Mouse (Mus musculus): Measurements from ENCODE around the gene Cluh. TPM values are rescaled to one million over a fixed set of nuclear protein-coding genes. Genes with fewer than 3 reads are reported as not detected.

Gene Cluh
- polyA plus RNA-seq, 1 experiment = 43.2 TPM

DNA sequence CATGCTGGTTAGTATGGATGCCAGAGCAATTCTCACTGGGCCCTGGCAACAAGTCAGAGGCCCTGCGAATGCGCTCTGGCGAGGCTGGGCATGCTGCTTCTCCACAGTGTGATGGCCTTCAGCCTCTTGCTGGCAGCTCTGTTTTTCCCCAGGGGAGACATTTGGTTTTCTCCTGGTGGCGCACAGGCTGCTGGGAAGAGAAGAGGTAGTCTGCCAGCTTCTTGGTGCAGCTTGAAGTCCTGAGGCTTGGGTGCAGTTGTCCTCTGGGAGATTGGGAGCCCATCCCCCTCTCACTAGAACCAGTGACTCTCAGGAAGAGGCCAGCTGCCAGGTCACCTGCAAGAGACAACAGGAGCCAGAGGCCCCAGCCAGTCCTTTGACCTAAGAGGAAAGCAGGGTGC, 3.5 kb downstream of the Cluh start:
- no peaks in the 10 kb centered on the region for H3K27me3 ChIP-seq (ENCODE audit: control insufficient read depth, insufficient read depth, low read length)
- H3K36me3 ChIP-seq (ENCODE audit: control insufficient read depth, insufficient read depth, low read length) = peaks cover 5% of the 10 kb centered on the region
- no peak for TF ChIP-seq POLR2A (IDR thresholded peaks at IDR 0.05; ENCODE audit: control insufficient read depth, extremely low read depth, insufficient read depth, low read length, poor library complexity)
- no peak for TF ChIP-seq CTCF (IDR thresholded peaks at IDR 0.05; ENCODE audit: borderline replicate concordance, control insufficient read depth, extremely low read depth, insufficient read depth, low read length, poor library complexity)
- WGBS = 96% methylated on average over 4 of the region's 4 CpGs
- no peak overlapping the region for H3K4me3 ChIP-seq (ENCODE audit: control insufficient read depth, insufficient read depth, low read length)
- H3K27ac ChIP-seq (ENCODE audit: control insufficient read depth, insufficient read depth, low read length) = no peak overlapping the region
- peaks cover 15% of the 10 kb centered on the region for H3K4me1 ChIP-seq (replicated peaks; ENCODE audit: control insufficient read depth, insufficient read depth, low read length)
- DNase-seq = no peak

DNA sequence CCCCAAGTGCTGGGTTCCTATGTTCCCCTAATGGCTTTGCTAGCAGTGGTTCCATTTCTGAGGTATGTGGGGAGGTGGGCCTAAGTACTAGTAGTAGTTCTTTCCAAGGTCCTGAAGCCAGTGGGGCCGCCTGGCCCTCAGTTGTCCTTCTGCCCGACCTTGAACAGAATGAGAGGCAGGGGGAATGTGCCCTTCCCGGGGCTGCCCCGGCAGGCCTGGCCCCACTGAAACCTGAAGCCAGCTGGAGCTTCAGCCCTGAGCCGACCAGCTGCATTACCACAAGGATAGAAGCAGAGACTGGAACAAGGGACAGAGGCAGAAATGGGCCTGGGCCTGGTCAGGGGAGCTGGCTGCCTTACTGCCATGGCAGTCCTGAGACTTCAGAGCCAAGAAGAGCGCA, 4.1 kb downstream of the Cluh start:
- H3K4me1 ChIP-seq (replicated peaks; ENCODE audit: control insufficient read depth, insufficient read depth, low read length) = peaks cover 15% of the 10 kb centered on the region
- no peak for DNase-seq
- no peak overlapping the region for H3K27ac ChIP-seq (ENCODE audit: control insufficient read depth, insufficient read depth, low read length)
- no peak overlapping the region for H3K4me3 ChIP-seq (ENCODE audit: control insufficient read depth, insufficient read depth, low read length)
- TF ChIP-seq POLR2A (IDR thresholded peaks at IDR 0.05; ENCODE audit: control insufficient read depth, extremely low read depth, insufficient read depth, low read length, poor library complexity) = no peak
- TF ChIP-seq CTCF (IDR thresholded peaks at IDR 0.05; ENCODE audit: borderline replicate concordance, control insufficient read depth, extremely low read depth, insufficient read depth, low read length, poor library complexity) = no peak
- H3K36me3 ChIP-seq (ENCODE audit: control insufficient read depth, insufficient read depth, low read length) = peaks cover 11% of the 10 kb centered on the region
- H3K27me3 ChIP-seq (ENCODE audit: control insufficient read depth, insufficient read depth, low read length) = no peaks in the 10 kb centered on the region
- WGBS = 85% methylated on average over 6 of the region's 6 CpGs

DNA sequence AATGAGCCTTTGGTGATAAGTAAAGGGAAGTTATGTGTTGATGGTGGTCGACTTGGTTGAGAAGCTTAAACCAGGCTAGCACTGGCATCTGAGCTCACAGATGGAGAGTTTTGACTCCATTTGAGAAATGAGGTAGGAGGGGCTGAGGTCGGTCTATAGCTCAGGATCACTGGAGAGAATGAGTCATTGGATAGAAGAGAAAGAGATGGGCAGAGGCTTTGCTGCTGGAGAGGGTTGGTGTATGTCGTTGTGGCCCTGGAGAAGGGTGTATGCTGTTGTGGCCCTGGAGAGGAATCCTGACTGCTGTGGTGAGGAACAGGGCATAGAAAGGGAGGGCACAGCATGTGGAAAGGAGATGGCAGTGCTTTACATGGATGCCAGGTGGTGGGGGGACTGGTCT, 6.6 kb downstream of the Cluh start:
- Histone ChIP-seq H3K27me3 (ENCODE audit: control insufficient read depth, insufficient read depth, low read length) (no peaks in the 10 kb centered on the region), H3K4me3 (ENCODE audit: control insufficient read depth, insufficient read depth, low read length) (no peak overlapping the region), H3K36me3 (ENCODE audit: control insufficient read depth, insufficient read depth, low read length) (peaks cover 26% of the 10 kb centered on the region), H3K4me1 (replicated peaks; ENCODE audit: control insufficient read depth, insufficient read depth, low read length) (no peaks in the 10 kb centered on the region), H3K27ac (ENCODE audit: control insufficient read depth, insufficient read depth, low read length) (no peak overlapping the region)
- WGBS = 75% methylated on average over 3 of the region's 3 CpGs
- no peak for DNase-seq
- TF ChIP-seq CTCF (IDR thresholded peaks at IDR 0.05; ENCODE audit: borderline replicate concordance, control insufficient read depth, extremely low read depth, insufficient read depth, low read length, poor library complexity) (no peak), POLR2A (IDR thresholded peaks at IDR 0.05; ENCODE audit: control insufficient read depth, extremely low read depth, insufficient read depth, low read length, poor library complexity) (no peak)

DNA sequence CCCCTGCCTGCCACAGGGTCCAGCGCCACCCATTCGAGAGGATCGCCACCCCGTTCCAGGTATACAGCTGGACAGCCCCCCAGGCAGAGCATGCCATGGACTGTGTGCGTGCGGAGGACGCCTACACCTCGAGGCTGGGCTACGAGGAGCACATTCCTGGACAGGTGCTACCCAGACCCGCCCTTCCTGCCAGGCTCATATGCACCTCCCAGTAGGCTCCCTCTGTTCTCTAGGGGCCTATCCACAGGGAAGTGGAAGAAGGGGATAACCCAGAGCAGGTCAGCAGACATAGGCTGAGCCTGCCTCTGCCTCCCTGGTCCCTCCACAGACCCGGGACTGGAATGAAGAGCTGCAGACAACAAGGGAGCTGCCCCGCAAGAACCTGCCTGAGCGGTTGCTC, 11.0 kb downstream of the Cluh start:
- peaks cover 9% of the 10 kb centered on the region; the same call in 1 of the 2 replicates for H3K4me1 ChIP-seq (replicated peaks; ENCODE audit: control insufficient read depth, insufficient read depth, low read length)
- no peak overlapping the region for H3K4me3 ChIP-seq (ENCODE audit: control insufficient read depth, insufficient read depth, low read length)
- DNase-seq = no peak
- no peak overlapping the region for H3K27ac ChIP-seq (ENCODE audit: control insufficient read depth, insufficient read depth, low read length)
- no peak for TF ChIP-seq CTCF (IDR thresholded peaks at IDR 0.05; ENCODE audit: borderline replicate concordance, control insufficient read depth, extremely low read depth, insufficient read depth, low read length, poor library complexity)
- no peaks in the 10 kb centered on the region for H3K27me3 ChIP-seq (ENCODE audit: control insufficient read depth, insufficient read depth, low read length)
- H3K36me3 ChIP-seq (ENCODE audit: control insufficient read depth, insufficient read depth, low read length) = peaks cover 26% of the 10 kb centered on the region
- 97% methylated on average over 13 of the region's 13 CpGs for WGBS

DNA sequence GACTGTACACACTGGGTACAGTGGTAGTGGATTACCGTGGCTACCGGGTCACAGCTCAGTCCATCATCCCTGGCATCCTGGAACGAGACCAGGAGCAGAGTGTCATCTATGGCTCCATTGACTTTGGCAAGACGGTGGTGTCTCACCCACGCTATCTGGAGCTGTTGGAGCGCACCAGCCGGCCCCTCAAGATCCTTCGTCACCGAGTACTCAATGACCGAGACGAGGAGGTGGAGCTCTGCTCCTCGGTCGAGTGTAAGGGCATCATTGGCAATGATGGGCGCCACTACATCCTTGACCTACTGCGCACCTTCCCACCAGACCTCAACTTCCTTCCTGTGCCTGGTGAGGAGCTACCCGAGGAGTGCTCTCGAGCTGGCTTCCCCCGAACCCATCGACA, 12.3 kb downstream of the Cluh start:
- 56% methylated on average over 19 of the region's 19 CpGs for WGBS
- TF ChIP-seq CTCF (IDR thresholded peaks at IDR 0.05; ENCODE audit: borderline replicate concordance, control insufficient read depth, extremely low read depth, insufficient read depth, low read length, poor library complexity) (no peak), POLR2A (IDR thresholded peaks at IDR 0.05; ENCODE audit: control insufficient read depth, extremely low read depth, insufficient read depth, low read length, poor library complexity) (no peak)
- no peak overlapping the region for H3K4me3 ChIP-seq (ENCODE audit: control insufficient read depth, insufficient read depth, low read length)
- H3K4me1 ChIP-seq (replicated peaks; ENCODE audit: control insufficient read depth, insufficient read depth, low read length) = peaks cover 9% of the 10 kb centered on the region; the same call in 1 of the 2 replicates
- no peak for DNase-seq
- H3K27ac ChIP-seq (ENCODE audit: control insufficient read depth, insufficient read depth, low read length) = no peak overlapping the region
- no peaks in the 10 kb centered on the region for H3K27me3 ChIP-seq (ENCODE audit: control insufficient read depth, insufficient read depth, low read length)
- H3K36me3 ChIP-seq (ENCODE audit: control insufficient read depth, insufficient read depth, low read length) = peaks cover 26% of the 10 kb centered on the region

DNA sequence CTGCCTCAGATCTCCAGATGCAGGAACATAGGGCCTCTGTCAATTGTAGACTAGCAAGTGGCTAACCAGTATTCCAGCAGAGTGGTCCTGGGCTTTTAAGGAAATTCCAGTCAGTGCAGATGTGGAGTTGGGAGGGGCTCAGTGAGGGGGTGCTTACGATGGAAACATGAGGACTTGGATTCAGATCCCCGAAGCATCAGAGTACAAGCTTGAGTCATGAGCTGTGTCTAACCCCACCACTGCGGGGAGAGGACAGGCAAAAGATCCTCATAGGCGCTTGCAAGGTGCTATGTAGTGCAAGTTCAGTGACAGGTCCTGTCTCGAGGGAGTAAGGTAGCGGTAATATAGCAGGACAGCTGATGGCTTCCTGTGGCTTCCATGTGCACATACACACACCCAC, 12.9 kb downstream of the Cluh start:
- peaks cover 24% of the 10 kb centered on the region for H3K36me3 ChIP-seq (ENCODE audit: control insufficient read depth, insufficient read depth, low read length)
- WGBS = 86% methylated on average over 6 of the region's 6 CpGs
- no peak for TF ChIP-seq POLR2A (IDR thresholded peaks at IDR 0.05; ENCODE audit: control insufficient read depth, extremely low read depth, insufficient read depth, low read length, poor library complexity)
- TF ChIP-seq CTCF (IDR thresholded peaks at IDR 0.05; ENCODE audit: borderline replicate concordance, control insufficient read depth, extremely low read depth, insufficient read depth, low read length, poor library complexity) = no peak

DNA sequence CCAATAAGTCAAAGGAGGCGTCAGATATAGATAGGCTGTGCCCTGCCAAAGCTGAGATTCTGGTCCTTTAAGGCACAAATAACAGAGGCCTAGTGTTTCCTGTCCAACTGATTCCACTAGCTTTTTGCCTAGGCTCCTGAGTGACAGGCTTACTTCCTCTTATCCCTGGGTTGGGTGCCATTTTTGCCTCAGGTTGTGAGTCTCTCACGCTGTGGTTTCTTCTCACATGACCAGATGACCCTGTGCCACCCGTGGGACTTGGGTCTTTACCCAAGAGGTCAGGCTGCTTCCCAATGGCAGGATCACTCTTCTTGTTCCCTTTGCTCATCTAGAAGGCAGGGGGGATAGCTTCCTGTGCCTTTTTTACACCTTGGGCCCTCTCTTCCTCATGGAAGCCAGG, 15.0 kb downstream of the Cluh start:
- Histone ChIP-seq H3K27me3 (ENCODE audit: control insufficient read depth, insufficient read depth, low read length) (no peaks in the 10 kb centered on the region), H3K27ac (ENCODE audit: control insufficient read depth, insufficient read depth, low read length) (no peak overlapping the region), H3K4me1 (replicated peaks; ENCODE audit: control insufficient read depth, insufficient read depth, low read length) (peaks cover 9% of the 10 kb centered on the region; the same call in 1 of the 2 replicates), H3K4me3 (ENCODE audit: control insufficient read depth, insufficient read depth, low read length) (no peak overlapping the region), H3K36me3 (ENCODE audit: control insufficient read depth, insufficient read depth, low read length) (peaks cover 14% of the 10 kb centered on the region)
- TF ChIP-seq CTCF (IDR thresholded peaks at IDR 0.05; ENCODE audit: borderline replicate concordance, control insufficient read depth, extremely low read depth, insufficient read depth, low read length, poor library complexity) (no peak), POLR2A (IDR thresholded peaks at IDR 0.05; ENCODE audit: control insufficient read depth, extremely low read depth, insufficient read depth, low read length, poor library complexity) (no peak)
- 53% methylated on average over 3 of the region's 3 CpGs for WGBS
- DNase-seq = no peak

More for the DNA sequence above, 12.9 kb downstream of the Cluh start:
- no peaks in the 10 kb centered on the region for H3K27me3 ChIP-seq (ENCODE audit: control insufficient read depth, insufficient read depth, low read length)
- no peak for DNase-seq
- peaks cover 9% of the 10 kb centered on the region; the same call in 1 of the 2 replicates for H3K4me1 ChIP-seq (replicated peaks; ENCODE audit: control insufficient read depth, insufficient read depth, low read length)
- H3K27ac ChIP-seq (ENCODE audit: control insufficient read depth, insufficient read depth, low read length) = no peak overlapping the region
- H3K4me3 ChIP-seq (ENCODE audit: control insufficient read depth, insufficient read depth, low read length) = no peak overlapping the region

Measured in thymus, adult 2 months (tissue).